In the genomic region with DNA sequence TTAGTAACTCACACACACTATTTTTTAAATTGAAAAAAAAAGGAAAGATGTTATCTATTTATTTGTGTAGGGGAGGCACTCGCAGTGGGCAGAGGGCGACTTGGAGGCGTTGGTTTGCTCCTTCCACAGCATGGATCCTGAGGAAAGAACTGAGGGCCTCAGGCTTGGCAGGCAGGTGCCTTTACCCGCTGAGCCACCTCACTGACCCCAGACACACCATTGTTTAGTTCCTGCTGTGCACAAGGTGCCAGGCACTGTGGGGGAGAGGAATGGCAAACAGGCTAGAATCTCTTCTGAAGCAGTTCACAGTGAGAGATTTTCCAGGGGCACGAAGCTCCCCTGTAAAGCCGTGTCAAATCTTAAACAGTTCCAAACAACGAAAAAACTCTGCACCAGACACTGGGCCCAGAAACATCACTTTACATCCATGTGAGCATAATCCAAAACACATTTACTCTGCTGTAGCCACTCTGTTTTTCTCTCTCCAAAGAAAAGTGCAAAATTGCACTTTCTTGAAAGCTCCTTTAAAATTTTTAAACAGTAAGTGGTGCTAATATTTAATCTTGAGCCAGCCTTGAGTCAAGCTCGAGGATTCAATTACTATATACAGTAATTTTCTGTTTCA, we compare ENCODE assay signal across 25 mouse cellular contexts. TPM values are rescaled to one million over a fixed set of nuclear protein-coding genes. Genes with fewer than 3 reads are reported as not detected.
DNase-seq lines count a peak whose midpoint lies in the region; ATAC-seq and TF ChIP-seq lines count a peak whose summit lies in the region.
"Had no signal": no experiment of that assay in that cellular context is flagged by ENCODE, and none has a peak within 500 bp of the region (broad histone marks: within the 10 kb centered on the region; RNA-seq: fewer than 3 reads in every experiment).

No protein-coding gene starts in this region.

- WGBS in embryonic facial prominence, embryonic 10.5 days, result 19% methylated on average over 8 of the region's 8 CpGs
- WGBS in embryonic facial prominence, embryonic 13.5 days, result 9% methylated on average over 8 of the region's 8 CpGs
- 18% methylated on average over 8 of the region's 8 CpGs for WGBS in limb, embryonic 14.5 days
- WGBS in liver, postnatal 0 days (ENCODE audit: insufficient replicate concordance), result 58% methylated on average over 8 of the region's 8 CpGs

- H3K4me1 ChIP-seq in embryonic facial prominence, embryonic 10.5 days, result peaks cover 42% of the 10 kb centered on the region
- H3K4me1 ChIP-seq in embryonic facial prominence, embryonic 13.5 days, result peaks cover 45% of the 10 kb centered on the region
- H3K4me1 ChIP-seq in limb, embryonic 14.5 days (ENCODE audit: control insufficient read depth, insufficient read depth, low read length), result peaks cover 30% of the 10 kb centered on the region
- no peaks in the 10 kb centered on the region for H3K4me1 ChIP-seq in liver, postnatal 0 days (ENCODE audit: insufficient read depth)

- TF ChIP-seq EP300 in liver, postnatal 0 days (IDR thresholded peaks at IDR 0.05; ENCODE audit: low read depth), result no peak

- no peak for ATAC-seq in embryonic facial prominence, embryonic 13.5 days (ENCODE audit: insufficient number of reproducible peaks, insufficient read depth, low FRiP score, low TSS enrichment, low read depth)
- peak; percentile 52 for ATAC-seq in limb, embryonic 14.5 days (ENCODE audit: low FRiP score, low read depth)
- ATAC-seq in liver, postnatal 0 days, result no peak
- ATAC-seq: forebrain, embryonic 14.5 days; inflammation-experienced regulatory T-cells, adult 6 months; midbrain, embryonic 13.5 days had no signal

- no peak for TF ChIP-seq POLR2A in limb, embryonic 14.5 days (IDR thresholded peaks at IDR 0.05; ENCODE audit: borderline replicate concordance, extremely low read depth, insufficient read depth, insufficient read length)

- TF ChIP-seq CTCF in liver, postnatal 0 days (IDR thresholded peaks at IDR 0.05; ENCODE audit: low read depth), result no peak

- DNase-seq in heart, adult 11 months, result peak; percentile 62
- no peak for DNase-seq in heart, adult 18-20 months
- DNase-seq in embryonic facial prominence, embryonic 10.5 days (ENCODE audit: low spot score), result peak; percentile 24
- peak; percentile 31 for DNase-seq in limb, embryonic 14.5 days (ENCODE audit: low spot score)
- DNase-seq in yolk sac, embryonic 10.5 days (ENCODE audit: low spot score), result no peak
- DNase-seq in liver, postnatal 0 days, result no peak
- DNase-seq: B cell, adult 2 months; cerebellum, adult 2 months; cerebellum, postnatal 36 days; kidney, adult 9 months; kidney, postnatal 25 days; liver, embryonic 13.5 days; thymus, postnatal 14 days had no signal

- peak overlapping the region; percentile 49; the same call in 1 of the 2 replicates for H3K9ac ChIP-seq in embryonic facial prominence, embryonic 13.5 days
- H3K9ac ChIP-seq in limb, embryonic 14.5 days (ENCODE audit: low read depth, low read length, severe bottlenecking), result no peak overlapping the region
- H3K9ac ChIP-seq in liver, postnatal 0 days (replicated peaks), result no peak overlapping the region
- H3K9ac ChIP-seq: heart, embryonic 13.5 days; hindbrain, embryonic 13.5 days; liver, embryonic 13.5 days; lung, embryonic 15.5 days; midbrain, embryonic 13.5 days; neural tube, embryonic 15.5 days had no signal

- peaks cover 3% of the 10 kb centered on the region; the same call in 1 of the 2 replicates for H3K27me3 ChIP-seq in embryonic facial prominence, embryonic 10.5 days (replicated peaks; ENCODE audit: low read depth, poor library complexity, severe bottlenecking)
- H3K27me3 ChIP-seq in embryonic facial prominence, embryonic 13.5 days, result no peaks in the 10 kb centered on the region
- no peaks in the 10 kb centered on the region for H3K27me3 ChIP-seq in limb, embryonic 14.5 days (ENCODE audit: control insufficient read depth, insufficient read depth, low read length)
- no peaks in the 10 kb centered on the region for H3K27me3 ChIP-seq in liver, postnatal 0 days (ENCODE audit: insufficient read depth, low read length)
- H3K27me3 ChIP-seq: heart, embryonic 13.5 days; hindbrain, embryonic 13.5 days; liver, embryonic 13.5 days; lung, embryonic 15.5 days; midbrain, embryonic 13.5 days; neural tube, embryonic 15.5 days had no signal

- H3K4me3 ChIP-seq in embryonic facial prominence, embryonic 10.5 days, result no peak overlapping the region
- no peak overlapping the region for H3K4me3 ChIP-seq in embryonic facial prominence, embryonic 13.5 days
- H3K4me3 ChIP-seq in limb, embryonic 14.5 days (replicated peaks; ENCODE audit: low read length), result no peak overlapping the region
- H3K4me3 ChIP-seq in liver, postnatal 0 days (ENCODE audit: low read depth, low read length), result no peak overlapping the region
- H3K4me3 ChIP-seq: heart, embryonic 13.5 days; hindbrain, embryonic 13.5 days; liver, embryonic 13.5 days; lung, embryonic 15.5 days; midbrain, embryonic 13.5 days; neural tube, embryonic 15.5 days had no signal

- no peaks in the 10 kb centered on the region for H3K36me3 ChIP-seq in embryonic facial prominence, embryonic 10.5 days (replicated peaks)
- no peaks in the 10 kb centered on the region for H3K36me3 ChIP-seq in embryonic facial prominence, embryonic 13.5 days
- no peaks in the 10 kb centered on the region for H3K36me3 ChIP-seq in limb, embryonic 14.5 days (ENCODE audit: control insufficient read depth, insufficient read depth, low read length)
- no peaks in the 10 kb centered on the region for H3K36me3 ChIP-seq in liver, postnatal 0 days (replicated peaks; ENCODE audit: insufficient read depth, low read length)
- H3K36me3 ChIP-seq: heart, embryonic 13.5 days; hindbrain, embryonic 13.5 days; liver, embryonic 13.5 days; lung, embryonic 15.5 days; midbrain, embryonic 13.5 days; neural tube, embryonic 15.5 days had no signal

- H3K27ac ChIP-seq in embryonic facial prominence, embryonic 10.5 days (replicated peaks), result peak overlapping the region; percentile 66
- peak overlapping the region; percentile 87 for H3K27ac ChIP-seq in embryonic facial prominence, embryonic 13.5 days
- peak overlapping the region; percentile 56 for H3K27ac ChIP-seq in limb, embryonic 14.5 days (replicated peaks; ENCODE audit: low read depth, low read length)
- H3K27ac ChIP-seq in liver, postnatal 0 days (ENCODE audit: low read depth), result no peak overlapping the region
- H3K27ac ChIP-seq: heart, embryonic 13.5 days; hindbrain, embryonic 13.5 days; liver, embryonic 13.5 days; lung, embryonic 15.5 days; midbrain, embryonic 13.5 days; neural tube, embryonic 15.5 days had no signal

- H3K9me3 ChIP-seq in embryonic facial prominence, embryonic 10.5 days, result no peaks in the 10 kb centered on the region
- no peaks in the 10 kb centered on the region for H3K9me3 ChIP-seq in embryonic facial prominence, embryonic 13.5 days
- no peaks in the 10 kb centered on the region for H3K9me3 ChIP-seq in limb, embryonic 14.5 days (ENCODE audit: control insufficient read depth, low read length)
- H3K9me3 ChIP-seq in liver, postnatal 0 days (ENCODE audit: low read length), result no peaks in the 10 kb centered on the region
- H3K9me3 ChIP-seq: heart, embryonic 13.5 days; hindbrain, embryonic 13.5 days; liver, embryonic 13.5 days; lung, embryonic 15.5 days; midbrain, embryonic 13.5 days; neural tube, embryonic 15.5 days had no signal

- peak overlapping the region; percentile 40 for H3K4me2 ChIP-seq in embryonic facial prominence, embryonic 13.5 days
- H3K4me2 ChIP-seq in limb, embryonic 14.5 days (replicated peaks; ENCODE audit: low read depth, low read length, severe bottlenecking), result no peak overlapping the region; the same call in 1 of the 2 replicates
- H3K4me2 ChIP-seq in liver, postnatal 0 days (ENCODE audit: low read depth, low read length), result no peak overlapping the region
- H3K4me2 ChIP-seq: heart, embryonic 13.5 days; hindbrain, embryonic 13.5 days; liver, embryonic 13.5 days; lung, embryonic 15.5 days; midbrain, embryonic 13.5 days; neural tube, embryonic 15.5 days had no signal

RNA-seq across cellular contexts. Expression of gene Gm17359, which starts 6.7 kb away (rescaled TPM):
- total RNA-seq in heart, adult 18-20 months (2021), result not detected
- polyA plus RNA-seq in embryonic facial prominence, embryonic 10.5 days (2016; fragmentation: Nextera tagmentation; extraction: Ambion mirVana), result 0.10 TPM in 1 of 2 replicates, not detected in the other
- not detected in 2 replicates for polyA plus RNA-seq in embryonic facial prominence, embryonic 13.5 days (2015; fragmentation: Nextera tagmentation; extraction: Ambion mirVana)
- polyA plus RNA-seq in limb, embryonic 14.5 days (2012; rRNA removed), result 0.08 TPM in 1 of 2 replicates, not detected in the other
- not detected in 2 replicates for polyA plus RNA-seq in limb, embryonic 14.5 days (2014; fragmentation: Nextera tagmentation; extraction: Ambion mirVana)
- 0.09 TPM in 2 replicates for polyA plus RNA-seq in liver, postnatal 0 days (2015; fragmentation: Nextera tagmentation; extraction: Ambion mirVana)
- total RNA-seq: gastrocnemius, postnatal 4 days; heart, postnatal 25 days; layer of hippocampus, adult 8-10 months; left cerebral cortex, postnatal 36 days had no signal
- polyA plus RNA-seq: cerebellum, adult 2 months; heart, embryonic 13.5 days; hindbrain, embryonic 13.5 days; inflammation-experienced regulatory T-cells, adult 6 months; liver, embryonic 13.5 days; lung, embryonic 15.5 days; midbrain, embryonic 13.5 days; neural tube, embryonic 15.5 days had no signal

RNA-seq across cellular contexts. Expression of gene Rapgef2, which starts 43.5 kb away (rescaled TPM):
- 10 to 100 TPM; 34.3 to 34.5 TPM for total RNA-seq in heart, adult 18-20 months (2021)
- 5.0 and 5.8 TPM in 2 replicates for polyA plus RNA-seq in embryonic facial prominence, embryonic 10.5 days (2016; fragmentation: Nextera tagmentation; extraction: Ambion mirVana)
- 8.9 and 9.2 TPM in 2 replicates for polyA plus RNA-seq in embryonic facial prominence, embryonic 13.5 days (2015; fragmentation: Nextera tagmentation; extraction: Ambion mirVana)
- polyA plus RNA-seq in limb, embryonic 14.5 days (2012; rRNA removed), result 12.5 and 13.7 TPM in 2 replicates
- polyA plus RNA-seq in limb, embryonic 14.5 days (2014; fragmentation: Nextera tagmentation; extraction: Ambion mirVana), result 7.6 and 8.8 TPM in 2 replicates
- 1.8 TPM in 2 replicates for polyA plus RNA-seq in liver, postnatal 0 days (2015; fragmentation: Nextera tagmentation; extraction: Ambion mirVana)

Comparison
In these comparisons a context has a peak if more than half of its experiments do, and no peak if none do; other contexts are left out.
1. DNase-seq: peak in heart, adult 11 months (single experiment), embryonic facial prominence, embryonic 10.5 days (single experiment) and limb, embryonic 14.5 days (single experiment); none in heart, adult 18-20 months (0 of 2), yolk sac, embryonic 10.5 days (single experiment) and liver, postnatal 0 days (single experiment).